Mouse (Mus musculus): ENCODE results near the gene Dlgap4.

Gene Dlgap4

GRCm38 (mm10) chr2:156617536-156617935 is 4.0 kb downstream of the Dlgap4 start:
- no peak for DNase-seq (ENCODE audit: low spot score in 2 of 2)

- no peak for DNase-seq (ENCODE audit: low spot score in 2 of 2)
Observed at GRCm38 (mm10) chr2:156620874-156621273, 7.4 kb downstream of the Dlgap4 start.

- DNase-seq (ENCODE audit: low spot score in 2 of 2): peak in 1 of 2 experiments; percentile 41
Observed at GRCm38 (mm10) chr2:156621449-156621848, 7.9 kb downstream of the Dlgap4 start.

DNA sequence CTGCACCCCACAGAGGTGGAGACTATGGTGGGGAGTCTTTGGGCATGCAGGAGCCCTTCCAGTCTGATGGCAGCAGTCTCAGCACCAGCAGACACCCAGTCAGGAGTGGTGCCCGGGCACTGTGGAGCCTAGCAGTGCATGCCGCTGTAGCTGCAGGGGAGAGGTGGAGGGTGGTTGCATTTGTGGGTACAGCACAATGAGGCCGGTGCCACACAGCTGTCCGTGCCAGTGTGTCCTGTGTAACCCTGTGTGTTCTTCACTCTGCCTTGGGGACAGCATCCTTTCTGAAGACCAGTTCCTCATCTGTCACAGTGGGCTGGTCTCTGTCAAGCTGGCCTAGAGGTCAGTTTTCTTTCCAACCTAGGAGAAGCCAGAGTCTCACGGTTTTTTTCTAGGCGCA is 8.7 kb downstream of the Dlgap4 start:
- DNase-seq (ENCODE audit: low spot score in 2 of 2): no peak

DNA sequence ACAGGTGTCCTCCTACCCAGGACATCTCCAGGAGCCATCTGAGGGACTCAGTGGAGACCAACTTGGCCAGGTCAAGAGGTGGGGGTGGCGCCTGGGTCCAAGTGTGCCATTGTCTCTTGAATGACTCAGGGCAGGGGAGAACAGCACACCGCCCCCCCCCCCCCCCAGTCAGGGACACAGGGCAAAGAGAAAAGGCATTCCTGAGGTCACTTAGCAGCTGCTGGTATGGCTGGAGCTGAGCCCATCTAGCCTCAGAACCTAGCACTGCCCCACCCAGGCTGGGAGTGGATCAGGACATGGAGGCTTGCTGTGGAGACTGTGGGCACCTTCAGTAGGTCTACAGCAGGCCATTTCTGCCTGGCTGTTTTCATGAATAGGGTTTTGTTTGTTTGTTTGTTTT is 9.7 kb downstream of the Dlgap4 start:
- no peak for DNase-seq (ENCODE audit: low spot score in 2 of 2)

GRCm38 (mm10) chr2:156625307-156625706 is 11.8 kb downstream of the Dlgap4 start:
- DNase-seq (ENCODE audit: low spot score in 2 of 2): no peak

GRCm38 (mm10) chr2:156626119-156626518 is 12.6 kb downstream of the Dlgap4 start:
- no peak for DNase-seq (ENCODE audit: low spot score in 2 of 2)

- DNase-seq (ENCODE audit: low spot score in 2 of 2): no peak
Observed at GRCm38 (mm10) chr2:156626544-156626943, 13.0 kb downstream of the Dlgap4 start.

- no peak for DNase-seq (ENCODE audit: low spot score in 2 of 2)
Observed at GRCm38 (mm10) chr2:156627917-156628316, 14.4 kb downstream of the Dlgap4 start.

GRCm38 (mm10) chr2:156630288-156630687 is 16.8 kb downstream of the Dlgap4 start:
- DNase-seq (ENCODE audit: low spot score in 2 of 2): no peak

DNA sequence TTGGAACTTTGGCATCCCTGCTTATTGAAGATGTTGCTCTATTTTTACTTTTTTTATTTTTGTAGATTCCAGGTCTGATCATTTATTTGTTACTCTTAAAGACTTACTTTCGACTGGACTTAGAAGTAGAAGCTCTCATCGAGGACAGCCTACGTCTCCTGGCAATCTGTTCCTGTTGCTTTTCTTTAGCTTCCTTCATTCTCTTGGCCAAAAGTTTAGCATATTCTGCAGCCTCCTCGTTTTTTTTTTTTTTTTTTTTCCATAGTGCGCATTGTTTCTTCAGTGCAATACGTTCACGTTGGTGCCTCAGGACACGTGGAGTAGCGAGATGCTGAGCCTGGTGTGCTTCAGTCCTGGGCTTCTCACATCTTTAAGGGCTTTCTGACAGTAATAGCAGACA is 19.2 kb downstream of the Dlgap4 start:
- no peak for DNase-seq (ENCODE audit: low spot score in 2 of 2)

DNA sequence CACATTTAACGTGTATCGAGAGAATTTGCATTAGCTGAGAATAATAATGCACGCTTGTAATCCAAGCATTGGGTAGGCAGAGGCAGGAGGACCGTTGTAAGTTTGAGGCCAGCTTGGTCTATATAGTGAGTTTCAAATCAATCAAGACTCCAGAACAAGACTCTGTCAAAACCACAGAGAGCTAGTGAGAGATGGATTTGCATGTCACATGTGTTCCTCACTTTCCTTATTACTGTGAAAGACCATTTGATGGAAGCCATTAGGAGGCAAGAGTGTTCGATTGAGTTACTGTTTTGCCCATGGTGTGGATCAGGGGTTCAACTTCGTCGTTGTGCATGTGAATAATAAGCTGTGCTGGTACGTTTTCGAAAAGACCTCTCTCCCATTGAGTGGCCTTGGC is 21.6 kb downstream of the Dlgap4 start:
- DNase-seq (ENCODE audit: low spot score in 2 of 2): no peak

GRCm38 (mm10) chr2:156641141-156641540 is 27.6 kb downstream of the Dlgap4 start:
- no peak for DNase-seq (ENCODE audit: low spot score in 2 of 2)

DNA sequence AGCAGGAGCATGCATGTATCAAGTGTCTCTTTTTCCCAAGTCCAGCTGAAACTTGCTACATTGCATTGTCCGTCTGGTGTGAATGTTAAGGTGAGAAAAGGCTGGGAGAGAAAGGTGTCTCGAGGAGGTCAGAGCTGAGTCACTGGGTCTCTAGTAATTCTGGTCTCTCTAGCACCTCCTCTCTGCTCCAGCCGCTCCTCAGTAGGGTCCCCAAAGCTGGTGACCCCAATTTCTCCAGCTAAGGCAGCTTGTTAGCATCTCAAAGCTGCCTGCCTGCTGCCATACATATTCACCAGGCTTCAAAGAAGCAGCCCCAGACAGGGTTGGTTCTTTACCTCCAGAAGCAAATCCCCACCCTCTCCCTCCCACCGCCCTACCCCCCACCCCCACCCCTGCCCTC is 29.4 kb downstream of the Dlgap4 start:
- DNase-seq (ENCODE audit: low spot score in 2 of 2): no peak

DNA sequence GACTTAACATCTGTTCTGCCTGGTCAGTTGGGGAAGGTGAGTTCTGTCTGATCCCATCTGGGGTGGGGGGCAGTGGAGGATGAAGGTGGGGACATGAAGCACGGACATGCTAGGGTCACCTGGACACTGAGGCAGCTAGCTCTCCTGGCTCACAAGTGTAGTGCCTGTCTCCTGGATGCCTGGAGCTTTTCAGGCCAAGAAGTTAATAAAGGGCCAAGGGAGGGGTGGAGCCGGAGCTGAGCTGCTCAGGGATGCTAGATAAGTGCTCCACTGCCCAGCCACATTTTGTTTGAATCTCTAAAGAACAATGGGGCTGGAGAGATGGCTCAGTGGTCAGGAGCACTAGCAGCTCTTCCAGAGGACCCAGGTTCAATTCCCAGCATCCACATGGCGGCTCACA is 29.9 kb downstream of the Dlgap4 start:
- no peak for DNase-seq (ENCODE audit: low spot score in 2 of 2)

DNA sequence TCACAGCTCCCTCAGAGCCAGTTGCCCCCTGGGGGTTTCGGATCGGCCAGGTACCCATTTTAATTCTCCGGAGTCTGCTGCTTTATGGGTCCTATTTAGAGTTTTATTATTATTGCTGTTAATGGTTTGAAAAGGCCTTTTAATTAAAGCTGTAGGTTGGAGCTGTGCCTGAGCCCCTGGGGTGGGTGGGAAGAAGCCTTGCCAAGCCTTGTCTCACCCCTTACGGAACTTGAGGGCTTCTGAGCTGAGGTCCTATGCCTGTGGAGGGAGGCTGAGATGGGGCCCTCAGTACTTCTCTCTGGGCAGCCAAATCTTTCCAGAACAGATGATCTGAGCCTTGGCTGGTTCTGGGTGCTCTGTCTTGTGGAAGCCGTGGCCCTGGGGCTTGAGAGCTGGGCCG is 31.6 kb downstream of the Dlgap4 start:
- DNase-seq (ENCODE audit: low spot score in 2 of 2): no peak

DNA sequence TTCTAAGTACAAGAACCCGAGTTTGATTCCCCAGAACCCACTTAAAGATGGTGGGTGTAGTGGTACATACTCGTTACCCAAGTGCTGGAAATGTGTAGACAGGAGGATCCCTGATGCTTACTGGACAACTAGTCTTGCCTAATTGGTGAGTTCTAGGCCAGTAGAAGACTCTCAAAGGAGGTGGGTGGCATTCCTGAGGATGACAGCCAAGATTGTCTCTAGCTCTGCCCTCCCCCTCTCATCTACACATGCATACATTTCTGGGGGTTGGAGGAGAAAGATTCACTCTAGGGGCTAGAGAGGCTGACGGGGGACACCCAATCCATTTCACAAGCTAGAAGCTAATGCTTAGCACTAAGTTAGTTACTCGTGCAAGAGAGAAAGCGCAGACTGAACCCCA is 33.4 kb downstream of the Dlgap4 start:
- no peak for DNase-seq (ENCODE audit: low spot score in 2 of 2)

GRCm38 (mm10) chr2:156648042-156648441 is 34.5 kb downstream of the Dlgap4 start:
- DNase-seq (ENCODE audit: low spot score in 2 of 2): no peak

GRCm38 (mm10) chr2:156649450-156649849 is 35.9 kb downstream of the Dlgap4 start:
- no peak for DNase-seq (ENCODE audit: low spot score in 2 of 2)

- no peak for DNase-seq (ENCODE audit: low spot score in 2 of 2)
Observed at GRCm38 (mm10) chr2:156651019-156651418, 37.5 kb downstream of the Dlgap4 start.

DNA sequence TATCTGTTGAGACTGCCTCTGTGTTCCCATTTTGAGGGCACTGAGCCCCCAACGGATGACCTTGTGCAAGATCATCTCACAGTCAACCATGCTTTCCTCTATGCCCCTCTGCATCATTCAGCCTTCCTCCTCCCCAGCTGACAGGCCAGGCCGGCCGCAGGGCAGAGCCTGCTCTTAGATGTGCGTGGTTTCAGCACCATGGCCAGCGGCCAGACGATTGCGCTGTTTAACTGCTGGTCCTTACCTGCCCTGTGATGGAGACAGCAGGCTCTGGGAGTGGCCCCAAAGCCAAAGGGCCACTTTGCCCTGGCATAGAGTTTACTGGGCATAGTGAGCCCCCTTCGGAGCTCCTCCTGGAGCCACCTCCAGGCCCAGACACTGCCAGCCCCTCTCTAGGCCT is 39.3 kb downstream of the Dlgap4 start:
- no peak for DNase-seq (ENCODE audit: low spot score in 2 of 2)

- no peak for DNase-seq (ENCODE audit: low spot score in 2 of 2)
Observed at GRCm38 (mm10) chr2:156654148-156654547, 40.6 kb downstream of the Dlgap4 start.

DNA sequence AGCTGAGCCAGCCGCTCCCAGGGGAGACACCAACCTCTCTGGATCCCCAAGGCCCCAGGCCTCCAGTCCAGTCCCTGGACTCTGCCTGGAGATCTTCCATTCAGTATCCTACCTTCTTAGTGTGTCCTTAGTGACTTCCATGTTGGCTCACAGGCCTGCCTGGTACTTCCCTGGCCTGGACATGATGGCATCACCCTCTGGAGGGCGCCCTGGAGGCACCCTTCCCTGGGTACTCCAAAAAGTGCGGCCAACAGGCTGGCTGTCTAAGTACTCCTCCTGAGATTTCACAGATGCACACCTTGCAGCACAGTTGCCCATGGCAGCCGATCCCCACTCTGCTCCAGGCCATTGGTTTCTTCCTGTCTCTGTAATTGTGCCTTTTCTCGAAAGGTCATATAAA is 42.1 kb downstream of the Dlgap4 start:
- no peak for DNase-seq (ENCODE audit: low spot score in 2 of 2)

DNA sequence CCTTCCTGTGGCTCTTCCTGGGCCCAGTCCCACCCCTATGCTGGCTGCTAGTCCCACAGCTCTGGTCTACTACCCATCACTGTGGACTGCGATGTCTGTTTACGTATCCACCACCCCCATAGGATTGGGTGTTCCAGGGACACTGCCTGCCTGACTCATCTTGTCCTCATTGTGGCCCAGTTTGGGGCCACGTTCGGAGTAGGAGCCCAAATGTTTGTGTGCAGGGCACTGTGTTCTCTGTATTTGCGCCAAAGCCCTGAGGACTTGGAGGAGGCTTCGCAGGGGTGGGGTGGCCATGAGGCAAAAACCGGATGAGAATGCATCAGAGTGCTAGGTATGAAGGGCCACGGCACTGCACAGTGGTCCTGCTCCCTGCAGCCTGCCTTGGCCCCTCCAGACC is 44.0 kb downstream of the Dlgap4 start:
- DNase-seq (ENCODE audit: low spot score in 2 of 2): no peak

DNA sequence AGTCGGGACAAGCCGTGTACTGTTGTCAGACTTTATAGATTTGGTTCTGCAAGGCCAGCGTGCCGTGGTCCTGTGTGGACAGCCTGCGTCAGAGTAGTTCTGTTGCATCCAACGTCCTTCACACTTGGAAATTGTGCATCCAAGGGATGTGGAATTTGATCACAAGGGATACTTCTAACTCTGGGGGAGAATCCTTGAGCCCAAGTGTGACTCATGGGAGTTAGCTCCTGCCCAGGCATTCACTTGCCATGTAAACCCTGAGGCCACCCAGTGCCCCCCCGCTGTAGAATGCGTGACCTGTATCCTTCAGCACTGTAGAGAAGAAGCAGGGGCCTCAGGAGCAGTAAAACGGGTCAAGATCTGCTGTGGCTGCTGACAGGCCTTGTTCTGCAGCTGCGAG is 44.7 kb downstream of the Dlgap4 start:
- no peak for DNase-seq (ENCODE audit: low spot score in 2 of 2)
